Mouse (Mus musculus) lung, postnatal 10 days (tissue): Measurements from ENCODE around the gene Mier2.
A peak's percentile ranks its signal among the peaks of the same experiment; 100 is the strongest.

Experiments used
- DNase-seq: peaks from one replicate; pipeline ENCODE4 v3.0.0; 2021

The Mier2 gene

DNA sequence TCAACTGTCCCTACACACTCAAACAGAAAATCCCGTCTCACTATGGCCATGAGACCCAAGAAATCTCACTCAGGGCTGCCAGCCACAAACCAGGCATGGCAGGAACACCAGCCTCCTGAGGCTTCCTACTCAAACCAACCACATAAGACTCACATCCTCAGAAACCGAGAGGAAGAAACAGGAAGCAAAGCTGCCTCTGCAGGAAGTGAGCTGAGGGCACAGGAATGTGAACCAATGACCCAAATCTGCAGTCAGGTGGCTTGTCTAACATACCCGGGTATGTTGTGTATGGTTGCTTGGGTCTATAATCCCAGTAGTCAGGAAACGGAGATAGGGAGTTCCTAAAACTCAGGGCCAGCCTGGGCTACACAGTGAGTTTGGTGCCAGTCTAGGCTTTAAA is 16.1 kb downstream of the Mier2 start:
- no peak for DNase-seq

DNA sequence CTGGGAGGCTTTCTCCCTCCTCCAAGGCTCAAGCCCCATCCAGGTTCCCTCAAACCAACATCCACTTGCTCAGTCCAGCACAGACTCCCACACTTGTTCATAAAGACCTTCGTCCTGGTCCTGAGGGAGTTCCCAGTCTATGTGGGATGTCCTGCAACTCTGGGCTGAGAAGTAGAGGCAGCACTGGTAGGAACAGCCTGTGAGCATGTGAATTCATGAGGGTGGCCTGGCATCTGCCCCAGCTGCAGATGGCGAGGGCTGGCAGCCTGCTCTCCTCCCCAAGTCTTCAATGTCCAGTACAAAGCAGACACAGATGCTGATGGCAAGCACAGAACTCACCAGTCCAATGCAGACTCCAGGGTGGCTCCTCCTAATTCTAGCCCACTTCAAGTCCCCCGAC is 16.7 kb downstream of the Mier2 start:
- DNase-seq: no peak

DNA sequence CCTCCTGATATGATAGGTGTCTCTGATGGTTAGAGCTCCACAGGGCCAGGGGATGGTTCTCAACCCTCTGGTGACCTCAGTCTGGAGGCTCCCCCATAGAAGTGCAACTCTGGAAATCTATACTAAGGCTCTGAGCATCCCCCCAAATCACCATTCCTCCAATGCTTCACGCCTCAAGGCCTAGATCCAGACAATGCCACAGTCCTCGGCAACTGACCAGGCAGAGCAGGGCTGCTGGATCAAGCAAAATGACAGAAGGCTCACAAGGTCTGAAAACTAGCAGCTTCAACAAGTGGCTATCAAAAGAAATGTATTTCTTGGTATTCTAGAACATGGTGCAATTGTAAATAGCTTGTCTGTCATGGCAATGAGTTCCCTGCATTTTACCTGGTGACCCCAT is 17.2 kb downstream of the Mier2 start:
- DNase-seq: no peak

DNA sequence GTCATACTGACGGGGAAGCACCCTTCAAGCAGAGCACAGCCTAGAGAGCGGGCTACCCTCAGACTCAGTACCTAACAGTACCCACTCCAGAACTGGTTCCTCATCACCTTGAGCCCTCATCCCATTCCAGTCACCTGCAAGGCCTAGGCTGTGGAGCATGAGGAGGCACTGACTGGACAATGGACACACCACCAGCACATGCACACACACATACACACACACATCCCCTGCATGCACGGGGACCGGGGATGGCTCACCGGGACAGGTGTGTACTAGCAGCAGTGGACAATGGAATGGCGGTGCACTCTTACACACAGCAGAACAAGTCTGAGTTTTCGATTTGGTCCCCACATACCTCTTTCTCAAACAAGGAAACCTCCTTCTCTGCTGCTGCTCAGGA is 17.7 kb downstream of the Mier2 start:
- no peak for DNase-seq

DNA sequence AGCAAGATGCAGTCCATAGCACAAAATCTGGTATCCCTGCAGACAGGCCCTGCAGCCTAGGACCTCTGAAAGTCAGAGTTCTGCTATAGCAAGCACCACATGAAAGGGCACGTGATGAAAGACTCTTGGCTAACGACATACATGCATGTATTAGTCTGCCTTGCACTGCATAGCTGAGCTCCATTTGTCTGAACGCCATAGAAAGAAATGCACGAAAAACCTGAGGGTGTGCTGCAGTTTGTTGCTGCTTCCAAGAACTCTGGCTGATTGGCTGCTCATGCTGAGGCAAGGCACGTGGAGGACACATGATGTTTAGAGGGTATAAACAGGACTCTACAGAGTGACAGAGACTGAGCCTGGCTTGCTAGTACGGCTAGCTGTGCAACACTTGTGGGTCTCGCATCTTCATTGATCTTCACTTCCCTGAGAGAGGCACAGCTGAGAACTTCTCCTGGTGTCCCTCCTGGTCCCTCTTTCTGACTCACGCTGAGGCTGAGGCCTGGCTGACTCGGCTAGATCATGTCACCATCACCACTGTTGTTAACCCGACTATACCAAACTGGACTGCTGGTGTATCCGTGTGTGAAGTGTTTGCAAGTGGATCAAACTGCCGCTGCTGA is 18.4 kb downstream of the Mier2 start:
- no peak for DNase-seq

DNA sequence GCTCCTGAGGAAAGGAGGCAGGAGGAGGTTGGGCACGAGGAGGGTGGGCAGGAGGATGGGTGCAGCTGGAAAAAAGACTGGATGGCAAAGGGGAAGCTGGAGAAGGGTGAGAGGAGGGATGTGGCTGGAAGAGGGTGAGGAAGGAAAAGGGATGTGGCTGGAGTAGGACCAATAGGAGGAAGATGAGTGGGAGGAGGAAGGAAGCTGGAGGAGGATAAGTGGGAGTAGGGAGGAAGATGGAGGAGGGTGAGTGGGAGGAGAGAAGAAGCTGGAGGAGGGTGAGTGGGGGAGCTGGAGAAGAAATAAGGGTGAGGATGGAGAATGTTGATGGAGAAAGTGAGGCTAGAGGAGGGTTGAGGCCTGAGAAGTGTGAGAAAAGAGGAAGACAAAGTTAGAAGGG is 19.6 kb downstream of the Mier2 start:
- no peak for DNase-seq

DNA sequence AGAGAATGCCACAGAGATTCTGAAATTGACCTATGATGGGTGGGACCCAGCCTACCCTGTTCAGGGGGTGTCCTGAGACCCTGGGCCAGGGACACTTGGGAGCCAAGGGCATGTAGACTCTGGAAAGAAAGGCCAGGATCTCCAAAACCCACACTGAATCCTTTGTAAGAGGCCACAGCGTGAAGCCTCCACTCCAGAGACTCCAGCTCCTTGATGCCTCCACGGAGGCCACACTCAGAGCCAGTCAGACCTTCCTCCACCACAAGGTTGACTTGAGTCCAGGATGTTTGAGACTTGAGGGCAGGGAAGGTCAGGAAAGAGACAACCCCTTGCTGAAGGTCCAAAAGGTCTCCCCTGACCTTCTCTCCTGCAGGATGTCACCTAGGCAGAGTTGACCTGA is 20.6 kb downstream of the Mier2 start:
- no peak for DNase-seq

DNA sequence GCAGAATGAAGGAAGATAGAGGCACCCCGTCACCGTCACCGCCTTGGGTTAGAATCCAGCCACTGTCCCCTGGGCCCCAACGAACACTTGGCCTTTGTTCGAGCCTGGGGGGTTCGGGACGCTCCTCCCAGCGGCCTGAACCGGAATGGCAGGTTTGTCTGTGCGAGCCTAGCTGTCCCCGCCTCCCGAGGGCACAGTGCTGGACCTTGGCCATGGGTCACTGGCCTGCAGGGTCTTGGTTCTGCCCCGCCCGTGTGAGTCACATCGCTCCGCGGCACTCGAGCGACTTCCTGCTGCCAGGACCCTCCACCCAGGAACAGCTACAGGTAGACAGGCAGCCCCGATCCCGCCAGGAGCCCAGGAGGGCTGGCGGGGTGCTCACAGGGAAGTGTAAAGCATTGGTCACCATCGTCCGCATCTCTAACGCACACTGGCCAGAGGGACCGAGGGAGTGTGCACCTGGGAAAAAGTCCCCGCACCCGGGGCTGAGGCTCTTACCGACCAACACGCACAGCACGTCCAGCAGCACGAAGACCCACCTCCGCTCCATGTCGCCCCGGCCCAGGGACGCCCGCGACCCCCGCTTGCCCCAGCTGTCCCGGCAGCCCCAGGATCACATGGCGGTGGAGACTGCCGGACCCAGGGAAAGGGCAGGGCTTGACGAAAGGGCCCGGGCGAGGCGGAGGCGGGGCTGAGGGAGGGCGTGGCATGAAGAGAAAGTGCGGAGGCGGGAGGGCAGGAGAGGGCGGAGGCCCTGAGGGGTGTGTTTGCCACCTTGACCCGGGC is 21.7 kb downstream of the Mier2 start, which contains the start of gene Plpp2:
Gene Plpp2 (minus strand): TSS at position 671 of the 786 bp plus-strand sequence.
- DNase-seq: peak; percentile 91

DNA sequence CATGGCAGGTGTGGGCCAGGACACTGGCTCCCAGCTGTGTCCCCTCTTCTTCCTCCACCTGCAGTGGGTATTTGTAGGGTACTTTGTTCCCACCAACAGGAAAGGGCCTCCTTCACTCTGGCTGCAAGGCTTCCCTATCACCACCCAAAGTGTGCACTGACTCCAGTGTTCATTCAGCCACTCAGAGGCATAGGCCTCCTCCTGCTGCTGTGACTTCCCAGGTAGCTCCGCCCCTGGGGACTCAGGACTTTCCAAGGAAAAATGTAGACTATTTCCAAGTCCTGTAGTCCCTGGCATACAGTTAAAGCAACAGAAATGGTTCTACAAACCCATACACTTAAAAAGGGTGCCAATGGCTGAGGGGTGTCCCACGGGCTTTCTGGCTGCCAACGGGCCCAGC is 22.3 kb downstream of the Mier2 start:
- no peak for DNase-seq

DNA sequence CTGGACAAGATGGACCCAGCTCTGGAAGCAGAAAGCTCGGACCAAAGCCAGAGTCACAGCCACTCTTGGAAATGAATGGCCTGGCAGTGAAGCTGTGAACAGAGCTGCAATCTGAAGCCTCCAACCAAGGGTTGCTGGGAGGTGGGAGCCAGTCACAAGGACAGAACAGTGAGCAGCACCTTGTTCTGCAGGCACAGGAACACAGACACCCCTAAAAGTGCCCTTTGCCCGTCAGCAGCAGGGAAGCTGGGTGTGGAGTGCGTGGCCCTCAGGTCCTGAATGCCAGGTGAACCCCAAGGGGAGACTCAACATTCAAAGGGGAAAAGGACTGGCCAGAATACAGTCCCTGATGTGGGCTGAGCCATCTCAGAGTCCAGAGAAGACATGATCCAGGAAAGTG is 23.4 kb downstream of the Mier2 start:
- no peak for DNase-seq

DNA sequence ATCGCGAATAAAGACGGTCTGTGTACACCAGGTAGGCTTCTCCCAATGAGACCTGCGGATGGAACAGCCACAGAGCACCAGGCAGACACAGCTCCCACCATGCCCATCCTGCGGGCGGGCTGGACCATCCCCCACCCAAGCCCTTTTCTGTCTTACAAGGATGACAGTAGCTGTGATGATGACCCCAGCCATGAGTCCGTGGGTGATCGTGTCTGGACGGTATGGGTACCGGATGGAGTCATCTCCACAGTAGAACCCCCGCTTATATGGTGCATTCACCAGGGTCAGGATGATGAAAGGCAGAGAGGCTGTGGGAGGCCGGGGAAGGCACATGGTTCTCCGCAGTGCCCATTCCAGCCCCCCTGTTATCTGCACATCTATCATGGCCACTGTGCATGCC is 24.3 kb downstream of the Mier2 start:
- no peak for DNase-seq

DNA sequence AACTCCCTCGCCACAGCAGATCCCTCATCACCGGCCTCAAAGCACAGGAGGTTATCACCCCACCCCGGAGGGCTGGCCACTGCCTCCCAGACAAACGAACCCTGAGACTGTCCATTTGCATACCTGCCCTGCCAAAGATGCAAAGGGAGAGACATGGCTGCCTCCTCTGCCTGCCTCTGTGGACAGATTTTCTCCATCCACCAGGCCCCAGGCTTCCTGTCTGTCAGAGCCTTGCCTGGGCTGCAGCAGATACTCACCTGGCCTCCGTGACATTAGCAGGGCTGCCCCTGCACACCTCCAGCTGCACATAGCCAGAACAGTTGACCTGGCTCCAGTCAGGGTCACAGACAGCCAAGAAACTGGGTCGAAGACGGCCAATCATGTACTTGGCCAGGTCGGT is 24.8 kb downstream of the Mier2 start:
- no peak for DNase-seq

DNA sequence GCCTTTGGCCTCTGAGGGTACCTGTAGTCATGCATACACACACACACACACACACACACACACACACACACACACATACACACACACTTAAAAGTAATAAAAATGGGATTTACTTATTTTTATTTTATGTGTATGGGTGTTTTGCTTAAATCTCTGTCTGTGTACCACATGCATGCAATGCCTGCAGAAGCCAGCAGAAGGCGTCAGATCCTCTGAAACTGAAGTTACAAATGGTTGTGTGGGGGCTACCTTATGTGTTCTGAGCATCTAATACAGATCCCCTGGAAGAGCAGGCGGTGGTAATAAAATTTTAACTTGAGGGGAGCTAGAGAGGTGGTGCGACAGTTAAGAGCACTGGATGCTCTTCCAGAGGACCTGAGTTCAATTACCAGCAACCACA is 26.9 kb downstream of the Mier2 start:
- DNase-seq: no peak

DNA sequence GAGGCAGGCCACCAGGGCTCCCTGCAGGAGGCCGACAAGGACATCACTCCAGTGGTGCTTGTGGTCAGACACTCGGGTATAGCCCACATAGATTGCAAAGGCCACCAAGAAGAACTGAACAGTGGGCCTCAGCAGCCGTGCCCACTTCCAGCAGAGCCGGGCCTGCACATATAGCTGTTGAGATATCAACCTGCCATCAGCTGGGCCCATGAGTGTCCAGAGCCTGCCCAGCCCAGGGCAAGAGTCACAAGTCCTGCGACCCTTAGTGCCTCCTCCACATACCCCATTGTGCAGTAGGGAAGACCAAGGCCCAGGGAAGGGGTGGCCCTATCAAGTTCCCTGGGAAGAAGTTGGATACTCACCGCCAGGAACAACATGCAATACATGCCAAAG is 27.6 kb downstream of the Mier2 start:
- DNase-seq: no peak

DNA sequence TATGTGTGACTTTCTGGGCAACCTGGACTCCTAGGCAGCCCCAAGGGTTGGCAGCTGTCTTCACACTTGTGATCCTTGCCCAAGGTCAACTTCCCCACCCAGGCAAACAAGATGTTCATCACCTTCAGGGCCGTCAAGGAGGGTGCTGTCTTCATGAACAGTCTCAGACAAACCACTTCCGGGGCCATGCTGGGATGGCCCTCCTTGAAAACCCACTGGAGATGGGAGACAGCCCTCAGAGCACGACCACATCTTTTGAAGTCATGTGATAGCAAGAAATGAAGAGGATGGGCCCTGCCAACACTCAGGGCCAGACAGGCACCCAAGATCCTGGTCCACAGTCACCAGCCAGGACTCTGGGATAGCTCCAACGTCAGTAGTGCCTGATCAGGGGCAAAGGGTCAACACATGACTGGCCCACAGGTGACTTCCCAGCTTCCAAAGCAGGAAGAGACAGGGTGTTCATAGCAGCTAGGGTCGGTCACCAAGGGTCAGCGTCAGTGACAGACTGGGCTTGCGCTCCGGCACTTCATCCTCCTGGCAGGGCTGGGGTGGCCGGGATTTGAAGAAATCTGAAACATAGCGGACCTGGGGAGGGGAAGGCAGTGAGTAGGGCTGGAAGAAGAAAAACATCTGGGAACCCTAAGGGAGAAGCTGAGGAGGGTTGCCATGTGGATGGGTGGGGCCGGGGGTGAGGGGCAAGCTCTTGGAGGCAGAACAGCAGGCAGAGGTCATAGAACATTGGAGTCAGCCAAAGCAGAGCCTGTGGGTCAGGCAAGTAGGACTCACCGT is 28.1 kb downstream of the Mier2 start:
- no peak for DNase-seq

DNA sequence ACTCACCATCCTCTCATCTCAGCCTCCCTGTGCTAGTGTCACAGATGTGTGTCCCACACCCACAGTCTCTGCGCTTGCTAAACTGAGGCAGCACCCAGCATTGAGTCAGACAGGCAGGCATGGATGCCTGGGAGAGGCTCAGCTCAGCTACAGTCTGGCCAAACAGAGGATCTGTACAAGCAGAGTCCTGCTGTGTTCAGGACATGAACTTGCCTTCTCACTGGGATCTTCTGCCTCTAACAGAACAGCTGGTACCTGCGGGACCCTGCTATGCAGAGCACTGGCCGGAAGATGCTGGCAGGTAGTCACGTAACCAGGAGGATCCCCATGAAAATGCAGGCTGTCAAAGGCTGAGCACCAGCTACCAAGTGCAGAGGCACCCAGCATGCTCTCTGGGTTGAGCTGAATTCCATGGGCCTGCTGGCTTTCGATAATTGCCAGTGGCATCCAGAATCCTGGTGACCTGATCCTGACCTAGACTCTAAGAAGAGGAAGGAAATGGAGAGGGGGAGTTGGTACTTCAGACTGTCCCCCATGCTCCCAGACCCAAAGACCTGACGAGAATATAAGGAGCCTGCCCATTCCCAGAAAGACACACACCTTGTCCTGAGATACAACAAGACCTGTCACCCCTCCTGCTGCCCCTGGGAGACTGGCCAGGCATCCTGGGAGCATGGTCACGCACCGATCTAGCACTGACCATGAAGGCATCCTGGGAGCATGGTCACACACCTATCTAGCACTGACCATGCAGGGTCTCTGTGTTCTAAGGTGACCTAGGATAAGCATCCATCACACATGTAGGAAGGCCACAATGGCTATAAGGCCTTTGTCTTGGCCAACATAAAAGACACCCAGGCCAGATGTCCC is 29.3 kb downstream of the Mier2 start:
- DNase-seq: no peak

DNA sequence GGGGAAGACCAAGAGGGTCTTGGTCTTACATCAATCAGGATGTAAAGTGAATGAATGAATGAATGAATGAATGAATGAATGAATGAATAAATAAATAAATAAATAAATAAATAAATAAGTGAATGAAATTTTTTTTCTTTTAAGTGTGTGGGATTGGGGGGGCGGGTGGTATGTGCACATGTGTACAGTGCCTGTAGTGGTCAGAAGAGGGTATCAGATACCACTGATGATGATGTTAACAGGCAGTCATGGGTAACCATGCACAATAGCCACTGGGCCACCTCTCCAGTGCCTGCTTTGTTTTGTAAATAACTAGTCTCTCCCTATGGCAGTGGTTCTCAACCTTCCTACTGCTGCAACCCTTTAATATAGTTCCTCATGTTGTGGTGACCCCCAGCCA is 30.6 kb downstream of the Mier2 start:
- DNase-seq: no peak

DNA sequence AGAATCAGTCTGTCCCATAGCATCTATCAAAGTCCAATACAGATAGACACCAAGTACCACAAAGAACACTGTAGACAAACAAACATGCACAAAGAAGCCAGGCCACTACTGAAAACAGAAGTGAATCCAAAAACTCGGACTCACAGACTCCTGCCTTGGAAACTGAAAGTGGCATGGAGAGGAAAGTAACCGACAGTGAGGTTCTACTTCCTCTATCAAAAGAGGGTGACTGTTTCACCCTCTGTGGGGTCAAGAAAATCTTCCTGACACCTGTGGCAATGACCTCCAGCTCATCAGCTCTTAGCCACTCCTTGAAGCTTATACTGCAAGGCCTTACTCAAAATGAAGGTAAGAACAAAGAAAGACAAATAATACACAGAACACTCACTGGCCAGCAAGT is 48.3 kb downstream of the Mier2 start:
- DNase-seq: no peak

DNA sequence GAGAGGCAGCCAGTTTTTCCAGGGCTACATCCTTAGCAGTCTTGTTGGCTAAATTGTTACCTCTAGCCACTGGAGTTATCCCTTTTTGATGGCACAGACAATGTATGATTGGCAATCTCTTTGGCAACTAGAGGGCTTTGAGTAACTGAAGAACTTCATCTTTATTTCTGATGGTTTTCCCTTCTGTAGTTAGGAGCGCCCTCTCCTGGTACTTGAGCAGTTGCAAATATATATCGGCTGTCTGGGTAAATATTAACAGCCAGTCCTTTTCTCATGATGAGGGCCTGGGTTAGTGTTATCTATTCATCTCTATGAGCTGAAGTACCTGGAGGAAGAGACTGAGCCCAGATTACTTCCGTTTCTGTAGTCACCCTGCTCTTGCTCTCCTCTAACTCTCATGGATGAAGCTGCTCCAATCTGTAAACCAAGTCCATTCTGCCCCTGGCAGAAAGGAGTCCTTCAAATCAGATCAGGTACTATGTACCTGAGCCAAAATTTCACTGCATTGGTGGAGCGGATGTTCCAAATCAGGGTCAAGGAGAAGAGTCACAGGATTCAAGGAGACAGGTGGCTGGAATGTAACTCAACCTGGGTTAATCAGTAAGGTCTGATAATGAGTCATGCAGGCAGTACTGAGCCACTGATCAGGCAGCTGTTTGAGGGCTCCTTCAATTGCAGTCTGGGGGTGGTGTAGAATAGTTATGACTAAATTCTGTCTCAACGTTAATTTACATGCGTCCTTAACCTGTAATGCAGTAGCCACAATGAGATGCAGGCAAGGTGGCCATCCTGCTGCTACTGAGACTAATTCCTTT is 52.0 kb downstream of the Mier2 start:
- DNase-seq: no peak

DNA sequence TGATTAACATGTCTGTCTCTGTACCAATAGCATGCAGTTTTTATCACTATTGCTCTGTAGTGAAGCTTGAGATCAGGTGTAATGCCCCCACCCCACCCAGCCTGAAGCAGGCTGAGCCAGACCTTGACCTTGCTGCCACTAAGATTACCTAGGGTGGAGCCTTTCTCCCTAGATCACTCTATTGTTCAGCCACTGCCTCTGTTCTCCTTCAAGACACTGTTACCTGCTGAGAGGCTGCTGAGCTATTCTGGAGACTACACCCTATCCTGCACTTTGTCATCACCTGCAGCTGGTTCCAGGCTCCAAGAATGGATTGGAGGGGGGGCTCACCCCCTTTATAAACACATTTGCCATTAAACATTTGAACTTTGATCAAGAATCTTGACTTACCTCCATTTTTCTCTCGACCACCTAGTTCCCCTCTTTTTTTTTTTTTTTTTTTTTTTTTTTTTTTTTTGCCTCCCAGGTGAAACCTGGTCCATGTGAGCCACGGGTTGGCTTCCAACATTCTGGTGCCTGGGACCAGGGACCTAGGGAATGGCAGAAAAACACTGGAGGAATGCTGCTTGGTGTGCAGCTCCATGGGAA is 58.2 kb downstream of the Mier2 start:
- no peak for DNase-seq

DNA sequence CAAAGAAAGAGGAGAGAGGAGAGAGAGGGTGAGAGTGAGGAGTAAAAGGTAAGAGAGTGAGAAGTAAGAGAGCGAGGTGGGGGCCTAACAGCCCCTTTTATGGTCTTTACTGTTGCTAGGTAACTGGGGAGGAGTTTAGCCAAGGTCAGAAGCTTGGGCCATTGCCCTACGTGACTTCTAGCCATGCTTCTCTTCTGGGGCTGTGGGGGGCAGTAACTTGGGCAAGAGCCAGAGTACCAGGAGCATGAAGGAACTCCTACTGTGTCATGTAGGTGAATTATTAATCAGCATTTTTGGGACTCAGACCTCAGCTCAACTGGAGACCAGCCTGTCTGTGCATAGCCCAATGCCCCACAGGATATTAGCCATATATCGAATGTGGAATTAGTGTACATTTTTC is 59.1 kb downstream of the Mier2 start:
- DNase-seq: no peak
